Mouse (Mus musculus) right cerebral cortex, postnatal 25 days (tissue): ENCODE data around the gene Oas2.
"Not testable (repeated sequence)": the region's sequence is repeated elsewhere in the genome, so short reads cannot be mapped to it uniquely, and the experiment has no call there.

Experiments
- DNase-seq: peaks from one replicate; pipeline ENCODE4 v3.0.0; 2022

The Oas2 gene

DNA sequence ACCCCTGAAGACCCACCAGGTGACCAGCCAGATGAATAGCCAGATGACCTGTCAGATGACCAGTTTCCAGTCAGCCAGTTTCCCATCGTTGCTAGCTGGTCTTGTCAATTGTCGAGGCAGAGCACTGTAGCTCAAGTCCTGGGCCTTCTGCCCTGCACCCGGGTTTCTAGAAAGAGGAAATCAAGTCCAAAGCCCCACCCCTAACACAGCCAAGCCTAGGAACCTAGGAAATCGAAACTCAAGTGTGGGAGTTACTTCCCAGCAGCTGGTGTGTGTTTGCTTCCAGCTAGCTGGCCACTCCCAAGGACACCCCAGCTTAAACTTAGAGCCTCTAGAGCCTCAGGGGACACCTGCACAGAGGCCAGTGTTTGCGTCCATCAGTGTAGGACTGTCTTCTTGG, at the start of gene Oas2:
Gene Oas2 (minus strand): TSS at position 166 of the 400 bp plus-strand sequence.
- DNase-seq = no peak

DNA sequence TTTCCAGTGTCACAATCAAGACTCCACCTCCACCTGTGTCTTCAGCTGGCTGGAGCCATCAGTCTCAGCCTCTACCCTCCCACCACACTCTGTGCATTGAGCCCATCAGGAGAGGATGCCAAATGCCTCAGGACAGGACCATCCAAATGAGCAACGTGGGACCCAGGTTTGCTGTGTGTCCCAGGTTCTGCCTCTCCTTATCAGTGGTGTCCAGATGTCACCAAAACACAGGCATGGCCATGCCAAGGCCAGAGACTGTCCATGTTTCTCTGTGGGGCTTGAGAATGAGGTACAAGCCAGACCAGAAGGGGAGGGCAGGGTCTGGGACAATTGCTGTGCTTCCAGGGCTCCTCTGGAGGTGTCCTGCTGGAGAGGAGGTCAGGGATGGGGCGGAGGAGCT, 49.3 kb upstream of the Oas2 start:
- not testable (repeated sequence) for DNase-seq

DNA sequence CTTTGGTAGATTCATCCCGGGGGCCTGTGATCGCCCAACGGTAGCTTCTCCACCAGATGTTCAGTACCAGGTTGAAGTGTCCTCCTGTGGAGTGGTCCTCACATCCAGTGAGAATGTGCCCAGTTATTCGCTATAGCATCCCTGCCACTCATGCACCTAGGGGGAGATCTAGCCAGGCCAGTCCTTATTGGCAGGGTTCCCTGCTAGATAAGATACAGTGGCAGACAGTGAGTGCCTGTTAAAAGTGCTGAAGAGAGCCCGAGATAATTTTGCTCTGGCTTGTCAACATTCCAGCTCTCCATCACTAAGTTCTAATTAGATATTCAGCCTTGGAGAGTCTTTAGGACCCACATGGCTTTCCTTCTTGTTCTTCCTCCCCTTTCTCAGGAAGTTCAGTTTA, 48.5 kb upstream of the Oas2 start:
- DNase-seq = not testable (repeated sequence)

DNA sequence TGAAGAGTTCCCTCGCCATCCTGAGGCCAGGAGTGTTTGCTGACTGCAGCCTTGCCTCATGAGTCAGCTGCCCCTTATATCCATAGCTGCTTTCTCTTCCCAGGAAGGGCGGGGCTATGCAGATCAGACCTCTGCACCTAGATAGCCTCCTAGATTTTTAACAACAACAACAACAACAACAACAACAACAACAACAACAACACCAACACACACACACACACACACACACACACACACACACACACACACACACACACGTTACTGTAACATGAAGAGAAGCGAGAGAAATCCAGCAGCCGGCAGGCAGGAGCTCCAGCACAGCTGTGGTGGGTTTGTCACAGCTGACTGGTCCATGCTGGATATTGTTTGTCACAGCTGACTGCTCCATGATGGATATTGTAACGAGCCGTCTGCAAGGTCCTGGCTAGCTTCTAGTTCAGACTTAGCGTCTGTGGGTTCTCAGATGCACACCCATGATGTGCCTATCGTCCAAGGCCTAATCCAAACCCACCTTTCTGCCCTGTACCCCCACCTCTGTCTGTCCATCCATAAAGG, 45.9 kb upstream of the Oas2 start, which contains the start of gene Oas1e:
Gene Oas1e (minus strand): TSS at position 51 of the 555 bp plus-strand sequence.
- DNase-seq = not testable (repeated sequence)

DNA sequence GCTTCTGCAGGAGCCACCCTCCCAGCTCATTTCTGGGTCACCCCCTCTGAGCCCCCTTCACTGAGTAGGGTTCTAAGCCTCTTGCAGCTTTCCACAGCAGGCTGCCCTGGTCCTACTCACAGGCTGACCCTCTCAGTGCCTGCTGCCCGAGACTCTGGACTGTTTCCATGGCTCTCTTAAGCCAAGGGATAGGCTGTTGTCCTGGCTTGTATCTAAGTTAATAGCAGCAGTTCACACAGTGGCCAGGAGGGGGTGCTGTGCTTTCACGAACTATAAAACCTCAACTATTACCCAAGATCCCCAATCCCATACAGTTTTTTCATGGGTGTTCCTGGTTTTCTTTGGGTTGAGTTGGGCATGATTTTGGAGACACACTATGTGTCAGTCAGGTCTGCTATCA, 43.4 kb upstream of the Oas2 start:
- no peak for DNase-seq

DNA sequence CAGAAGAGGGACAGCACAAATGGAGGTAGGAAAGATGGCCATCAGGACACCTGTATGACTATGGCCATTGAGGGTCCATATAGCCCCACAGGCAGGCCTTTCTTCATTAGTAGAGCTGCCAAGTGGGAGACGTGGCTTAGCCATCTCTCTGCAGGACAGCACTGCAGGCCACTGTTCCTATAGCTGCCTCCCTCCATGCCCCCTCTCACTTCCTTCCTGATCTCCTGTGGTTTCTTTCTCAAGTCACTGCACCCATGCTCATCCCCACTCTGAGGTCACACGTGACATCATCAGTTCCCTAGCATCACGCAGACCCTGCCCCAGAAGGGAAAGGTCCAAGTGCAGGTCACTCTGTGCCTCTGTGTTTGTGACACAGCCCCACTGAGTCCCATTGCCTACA, 37.4 kb upstream of the Oas2 start:
- no peak for DNase-seq

DNA sequence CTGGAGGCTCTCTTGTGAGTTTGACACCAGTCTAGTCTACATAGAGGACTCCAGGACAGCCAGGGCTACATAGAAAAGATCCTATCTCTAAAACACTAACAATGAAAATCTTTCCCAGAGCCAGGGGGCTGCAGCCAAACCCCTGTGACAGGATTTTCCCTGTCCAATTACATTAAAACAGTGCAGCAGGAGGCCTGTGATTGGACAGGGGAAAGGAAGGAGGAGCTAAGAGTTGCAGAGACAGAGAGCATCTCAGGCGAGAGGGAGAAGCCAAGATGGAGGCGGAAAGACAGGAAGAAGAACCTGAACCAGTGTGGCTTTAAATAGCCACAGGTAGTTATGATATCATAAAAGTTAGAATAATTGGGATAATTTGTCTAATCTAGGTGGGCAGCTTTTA, 32.8 kb upstream of the Oas2 start:
- no peak for DNase-seq

DNA sequence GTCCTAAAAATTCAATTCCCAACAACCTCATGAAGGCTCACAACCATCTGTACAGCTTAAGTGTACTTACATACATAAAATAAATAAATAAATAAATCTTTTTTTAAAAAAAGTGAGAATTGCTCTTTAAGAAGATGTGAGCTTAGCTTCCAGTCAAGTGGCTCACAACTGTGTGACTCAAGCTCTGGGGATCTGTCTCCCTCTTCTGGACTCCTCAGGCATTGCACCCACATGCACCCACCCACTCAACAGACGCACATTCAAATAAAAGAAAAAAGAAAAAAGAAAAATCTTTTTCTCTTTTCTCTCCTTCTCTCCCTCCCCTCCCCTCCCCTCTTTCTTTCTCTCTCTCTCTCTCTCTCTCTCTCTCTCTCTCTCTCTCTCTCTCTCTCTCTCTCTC, 32.0 kb upstream of the Oas2 start:
- DNase-seq = no peak

DNA sequence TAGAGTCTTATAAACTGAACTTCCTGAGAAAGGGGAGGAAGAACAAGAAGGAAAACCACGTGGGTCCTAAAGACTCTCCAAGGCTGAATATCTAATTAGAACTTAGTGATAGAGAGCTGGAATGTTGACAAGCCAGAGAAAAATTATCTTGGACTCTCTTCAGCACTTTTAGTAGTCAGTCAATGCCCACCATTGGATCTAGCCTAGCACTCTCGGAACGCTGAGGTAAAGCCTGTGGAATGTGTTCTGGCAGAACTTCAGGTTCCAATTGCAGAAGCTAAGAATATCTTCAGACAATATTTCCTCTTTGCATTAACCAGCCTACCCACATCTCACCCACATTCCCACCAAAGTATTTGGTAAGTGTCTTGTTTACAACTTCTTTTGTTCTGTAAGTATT, 30.3 kb upstream of the Oas2 start:
- no peak for DNase-seq

DNA sequence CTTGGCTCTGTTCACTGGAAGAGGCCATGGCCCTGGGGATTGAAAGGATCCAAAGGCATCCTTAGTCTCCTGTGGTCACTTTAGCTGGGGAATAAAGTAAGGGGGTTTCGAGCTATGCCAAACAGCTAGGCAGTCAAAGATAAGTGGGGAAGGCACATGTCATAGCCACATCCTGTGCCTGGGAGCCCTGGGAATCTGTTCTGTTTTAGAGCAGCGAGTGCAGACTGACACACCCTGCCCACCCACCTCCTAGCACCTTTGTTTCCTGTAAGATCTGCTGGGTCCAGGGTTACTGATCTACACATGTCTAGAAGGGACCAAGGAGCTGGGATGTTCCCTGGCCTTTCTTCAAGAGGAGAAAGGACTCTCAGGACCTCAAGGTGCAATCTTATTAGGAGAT, 29.3 kb upstream of the Oas2 start:
- no peak for DNase-seq

DNA sequence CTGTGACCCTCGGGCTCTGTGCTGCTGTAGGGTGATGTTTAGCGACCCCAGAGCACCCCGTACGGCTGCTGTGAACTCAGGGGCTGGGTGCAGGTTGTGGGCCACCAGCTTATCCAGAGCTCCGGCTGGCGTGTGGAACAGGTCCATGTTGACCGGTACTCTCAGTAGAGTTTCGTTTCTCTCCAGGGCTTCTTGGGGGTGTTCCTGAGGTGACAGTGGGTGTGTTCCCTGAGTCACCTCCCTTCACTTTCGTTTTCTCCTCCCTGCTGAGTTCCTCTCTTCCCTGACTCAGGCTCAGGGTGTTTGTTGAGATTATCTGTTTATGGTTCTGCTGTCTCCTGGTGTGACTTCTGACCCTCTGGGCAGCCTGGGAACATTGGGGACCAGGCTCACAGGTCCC, 27.8 kb upstream of the Oas2 start, which contains the start of gene Oas3:
Gene Oas3 (minus strand): TSS at position 184 of the 400 bp plus-strand sequence.
- DNase-seq = no peak

DNA sequence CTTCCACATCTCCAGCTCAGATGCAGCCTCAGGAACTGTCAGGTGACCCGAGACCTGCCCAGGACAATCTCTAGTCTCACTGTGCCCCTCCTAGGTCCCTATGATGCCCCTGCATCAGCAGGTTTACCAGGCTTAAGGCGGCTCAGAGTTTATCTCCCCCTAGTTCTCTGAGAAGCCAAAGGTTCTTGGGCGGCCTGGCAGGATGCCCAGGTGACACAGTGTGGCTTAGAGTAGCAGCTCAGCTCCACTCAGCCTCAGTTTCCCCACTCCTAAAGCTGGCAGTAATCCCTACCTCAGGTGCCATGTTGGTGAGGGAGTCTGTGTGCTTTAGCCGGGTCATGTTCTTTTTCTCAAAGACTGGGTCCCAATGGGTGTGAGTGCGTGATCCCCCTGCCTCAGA, 27.1 kb upstream of the Oas2 start:
- DNase-seq = no peak

DNA sequence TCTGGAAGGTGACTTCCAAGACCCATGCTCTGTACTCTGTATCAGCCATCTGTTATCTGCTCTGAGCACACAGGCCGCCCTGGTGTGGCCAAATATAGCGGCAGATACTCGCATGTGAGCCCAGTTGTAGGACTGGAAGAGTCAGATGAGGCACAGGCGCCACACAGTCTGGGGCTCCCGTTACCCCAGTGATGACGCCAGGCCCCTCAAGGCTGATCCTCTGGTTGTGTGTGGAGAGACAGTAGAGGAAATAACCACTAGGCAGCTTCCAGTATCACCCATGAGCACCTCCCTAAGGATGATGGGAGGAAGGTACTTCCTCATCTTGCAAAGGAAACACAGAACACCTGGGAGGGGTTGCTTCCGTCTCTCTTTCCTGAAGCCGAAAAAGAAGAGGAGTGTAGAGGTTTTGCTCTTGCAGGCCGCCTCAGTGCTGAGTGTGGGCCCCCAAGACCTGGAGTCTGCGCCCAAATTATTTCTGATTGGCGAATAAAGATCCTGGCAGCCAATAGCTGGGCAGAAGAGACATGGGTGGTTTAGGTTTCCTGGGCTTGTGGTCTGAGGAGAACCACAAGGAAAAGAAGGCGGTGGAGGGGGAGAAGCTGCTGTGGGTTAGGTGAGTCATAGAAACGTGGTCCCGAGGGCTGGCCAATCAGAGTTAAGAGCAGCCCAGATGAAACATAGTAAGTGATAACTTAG, 25.8 kb upstream of the Oas2 start:
- no peak for DNase-seq

DNA sequence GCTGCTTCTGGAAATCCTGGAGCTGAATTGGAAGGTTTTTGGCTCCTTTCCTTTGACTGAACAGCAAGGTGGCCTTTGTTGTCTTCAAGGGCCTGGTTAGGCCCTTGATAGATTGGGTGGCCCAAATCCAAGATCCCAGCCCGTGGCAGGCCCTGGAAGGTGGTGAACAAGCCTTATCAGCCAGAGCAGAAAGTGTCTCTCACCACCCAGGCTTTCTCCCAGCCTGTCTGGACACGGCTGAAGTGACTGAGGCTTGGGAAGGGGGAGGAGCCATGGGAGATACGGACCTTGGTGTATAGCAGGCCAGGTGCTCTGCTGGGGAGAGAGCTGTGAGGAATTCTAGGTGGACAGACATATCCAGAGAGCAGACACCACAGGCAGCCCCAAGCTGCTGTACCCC, 19.7 kb upstream of the Oas2 start:
- DNase-seq = no peak

DNA sequence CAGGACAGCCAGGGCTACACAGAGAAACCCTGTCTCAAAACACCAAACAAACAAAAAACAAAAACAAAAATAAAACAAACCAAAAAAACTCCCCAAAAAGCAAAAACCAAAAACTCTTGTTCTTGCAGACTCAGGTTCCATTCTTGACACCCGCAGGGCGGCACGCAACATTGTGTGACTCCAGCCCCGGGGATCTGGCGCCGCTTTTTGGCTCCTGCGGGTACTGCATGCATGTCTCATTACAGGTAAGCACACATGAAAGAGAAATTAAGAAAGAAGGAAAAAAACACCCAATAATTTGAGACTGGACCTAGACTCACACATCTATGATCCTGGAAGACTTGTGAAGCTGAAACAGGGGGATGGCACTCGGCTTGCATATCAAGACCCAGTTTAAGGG, 15.4 kb upstream of the Oas2 start:
- no peak for DNase-seq

DNA sequence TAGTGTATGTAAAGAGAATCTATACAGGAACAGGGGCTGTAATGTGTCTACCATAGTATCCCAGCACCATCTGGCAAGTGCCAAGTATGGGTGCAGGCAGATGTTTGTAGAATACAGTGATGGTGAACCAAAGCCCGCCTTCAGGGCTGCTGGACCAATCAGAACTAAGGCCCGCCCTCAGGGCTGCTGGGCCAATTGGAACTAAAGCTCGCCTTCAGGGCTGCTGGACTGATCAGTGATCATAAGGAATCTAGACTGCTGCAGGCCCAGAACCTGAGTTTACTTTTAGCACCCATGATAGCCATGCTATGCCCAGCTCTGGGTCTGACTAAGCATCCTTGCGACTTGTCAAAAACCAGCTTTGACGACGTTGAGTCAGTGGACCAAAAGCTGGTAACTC, 12.2 kb upstream of the Oas2 start:
- DNase-seq = no peak

DNA sequence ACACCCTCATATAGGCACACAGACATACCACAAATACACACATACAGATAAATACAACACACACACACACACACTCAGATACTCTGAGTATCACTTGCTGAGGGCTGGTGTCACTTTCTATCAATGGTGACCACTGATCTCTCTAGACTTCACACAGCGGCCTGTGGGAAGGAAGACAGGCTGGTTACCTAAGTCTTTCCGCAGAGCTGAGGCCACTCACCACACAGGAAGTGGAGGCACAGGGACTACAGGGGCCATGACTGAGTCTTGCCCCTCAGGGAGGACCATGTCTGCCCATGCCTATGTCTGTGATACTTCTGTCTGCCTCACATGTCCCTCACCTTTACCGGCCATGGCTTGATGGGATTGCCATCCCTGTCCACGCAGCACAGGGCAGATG, 4.6 kb upstream of the Oas2 start:
- DNase-seq = no peak

DNA sequence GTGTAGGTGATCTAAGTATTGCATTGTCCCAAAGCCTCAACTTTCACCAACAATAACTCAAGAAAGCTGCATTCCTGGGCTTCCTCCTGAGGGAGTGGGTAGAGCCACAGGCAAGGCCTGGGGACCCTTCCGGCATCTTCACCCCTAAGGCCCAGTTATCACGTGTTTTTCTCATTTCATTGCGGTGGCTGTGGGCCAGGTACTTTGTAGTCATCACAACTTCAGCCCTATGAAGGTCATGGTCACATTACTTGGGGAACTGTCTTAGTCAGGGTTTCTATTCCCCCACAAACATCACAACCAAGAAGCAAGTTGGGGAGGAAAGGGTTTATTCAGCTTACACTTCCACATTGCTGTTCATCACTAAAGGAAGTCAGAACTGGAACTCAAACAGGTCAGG, 3.1 kb upstream of the Oas2 start:
- no peak for DNase-seq

DNA sequence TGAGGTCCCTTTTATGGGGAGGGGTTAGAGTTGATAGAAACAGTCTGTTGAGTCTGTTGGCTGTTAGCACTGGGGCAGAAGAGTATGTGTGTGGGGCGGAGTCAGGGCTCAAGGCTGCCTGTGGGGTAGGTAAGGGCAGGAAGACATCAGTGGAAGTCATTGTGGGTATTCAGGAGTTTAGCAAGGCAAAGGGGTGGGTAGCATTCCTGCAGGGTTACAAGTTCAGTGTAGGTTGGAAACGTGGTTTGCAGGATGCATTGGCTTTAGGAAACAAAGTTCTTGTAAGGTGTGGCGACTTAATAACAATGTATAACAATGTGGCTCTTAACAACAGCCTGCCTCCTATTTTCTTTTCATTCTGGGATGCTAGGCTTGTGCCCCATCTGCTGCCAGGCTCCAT, 1.6 kb upstream of the Oas2 start:
- DNase-seq = no peak

DNA sequence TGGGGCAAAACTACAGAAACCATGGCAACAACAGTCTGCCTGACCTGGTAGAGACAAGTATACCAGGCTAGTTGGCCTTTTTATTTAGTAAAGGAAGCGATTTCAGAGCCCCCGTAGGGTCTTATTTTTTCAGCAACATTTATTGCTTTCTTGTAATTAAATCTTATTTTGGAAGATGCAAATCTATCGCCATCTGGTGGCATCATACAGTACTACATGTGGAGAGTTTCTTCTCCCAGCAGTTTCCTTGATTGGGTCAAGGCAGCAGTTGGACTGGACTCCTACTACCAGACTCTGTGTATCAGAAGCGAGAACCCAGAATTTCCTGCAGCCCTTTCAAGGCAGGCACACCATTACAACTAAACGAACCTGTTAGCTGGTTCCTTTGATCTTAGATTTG, 3.2 kb downstream of the Oas2 start:
- peak; percentile 30 for DNase-seq

DNA sequence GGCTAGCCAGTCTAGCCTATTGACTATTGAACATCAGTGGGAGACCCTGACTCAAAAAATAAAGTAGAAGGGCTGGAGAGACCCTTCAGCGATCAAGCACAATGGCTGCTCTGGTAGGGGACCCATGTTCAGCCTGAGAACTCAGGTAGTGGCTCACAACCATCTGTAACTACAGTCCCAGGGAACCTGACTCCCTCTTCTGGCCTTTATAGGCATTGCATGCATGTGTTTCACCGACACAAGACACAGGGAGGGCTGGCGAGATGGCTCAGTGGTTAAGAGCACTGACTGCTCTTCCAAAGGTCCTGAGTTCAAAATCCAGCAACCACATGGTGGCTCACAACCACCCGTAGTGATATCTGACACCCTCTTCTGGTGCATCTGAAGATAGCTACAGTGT, 7.5 kb downstream of the Oas2 start:
- DNase-seq = no peak

DNA sequence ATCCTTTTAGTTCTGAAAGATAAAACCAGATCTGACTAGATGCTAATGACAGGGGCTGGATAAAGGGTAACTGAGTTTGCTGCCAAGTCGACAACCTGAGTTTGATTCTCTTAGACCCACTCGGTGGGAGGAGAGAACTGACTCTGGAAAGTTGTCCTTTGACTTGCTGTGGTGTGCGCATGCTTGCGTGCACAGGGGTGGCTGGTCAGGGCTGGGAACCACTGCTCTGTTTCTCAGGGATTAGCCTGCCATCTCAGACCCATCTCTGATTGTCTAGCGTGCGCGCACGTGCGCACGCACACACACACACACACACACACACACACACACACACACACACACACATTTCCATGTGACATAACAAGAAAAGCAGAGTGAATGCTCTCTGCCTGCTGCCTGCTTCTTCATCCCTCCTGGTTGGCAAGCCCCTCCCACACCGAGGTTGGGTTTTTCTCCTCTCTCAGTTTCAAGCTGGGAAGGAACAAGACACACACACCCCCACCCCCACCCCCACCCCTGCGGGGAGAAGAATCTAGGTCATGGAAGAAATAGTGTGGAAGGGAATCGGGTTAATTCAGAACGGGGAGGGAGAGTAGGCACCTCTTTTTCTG, 15.2 kb downstream of the Oas2 start:
- no peak for DNase-seq

DNA sequence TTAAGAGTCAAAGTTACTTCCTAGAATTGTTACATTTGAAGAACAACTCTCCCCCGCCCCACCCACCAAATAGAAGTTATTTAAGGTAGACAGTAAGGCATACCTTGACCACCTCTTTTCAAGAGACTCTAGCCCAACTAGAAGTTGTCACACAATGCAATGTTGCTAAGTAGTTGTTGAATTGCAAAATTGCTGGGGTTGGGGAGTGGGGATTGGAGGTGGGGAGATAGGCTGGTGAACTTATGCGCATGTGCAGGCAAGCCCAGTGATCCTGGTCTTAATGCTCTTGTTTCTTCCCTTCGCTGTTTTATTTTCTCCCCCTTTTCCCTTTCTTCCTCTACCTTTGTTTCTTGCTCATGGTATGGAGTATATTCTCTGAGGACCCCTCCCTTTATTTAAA, 16.0 kb downstream of the Oas2 start:
- DNase-seq = no peak

DNA sequence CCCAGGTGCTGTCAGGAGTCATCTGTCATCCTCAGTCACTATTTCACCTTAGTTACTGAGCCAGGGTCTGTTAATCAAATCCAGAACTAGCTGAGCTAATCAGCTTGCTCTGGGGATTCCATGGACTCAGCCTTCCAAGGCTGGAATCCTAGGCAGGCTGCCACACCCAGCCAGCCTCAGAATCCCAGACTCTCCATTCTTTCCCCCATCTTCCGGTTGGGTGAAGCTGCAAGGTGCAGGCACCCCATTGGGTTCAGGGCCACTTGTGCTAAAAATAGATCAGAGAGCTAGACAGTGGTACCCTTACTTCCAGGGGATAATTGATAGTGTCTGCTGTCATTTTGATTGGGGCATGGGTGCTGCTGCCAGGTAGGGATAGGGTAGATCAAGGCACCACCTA, 16.9 kb downstream of the Oas2 start:
- no peak for DNase-seq

DNA sequence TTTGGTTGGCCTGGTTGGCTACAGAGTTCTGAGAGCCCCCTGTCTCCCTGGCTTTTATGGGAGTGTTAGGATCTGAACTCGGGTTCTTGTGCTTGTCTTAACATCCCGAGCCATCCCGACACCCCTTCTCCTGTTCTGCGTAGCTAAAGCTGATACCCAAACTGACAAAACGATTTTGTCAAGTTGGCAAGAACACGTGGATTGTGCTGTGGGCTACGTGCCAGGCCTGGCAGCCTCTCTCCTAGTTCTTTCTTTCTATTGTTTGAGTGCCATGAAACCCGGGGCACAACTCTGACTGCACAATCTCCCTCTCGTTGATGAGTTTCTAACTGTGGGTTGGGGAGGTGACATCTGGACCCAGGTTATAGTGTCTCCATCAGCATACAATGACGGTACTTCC, 20.3 kb downstream of the Oas2 start:
- no peak for DNase-seq
